Mouse (Mus musculus) G1E (cell line): ENCODE measurements around the gene Brd4.

ENCODE experiments used
- CTCF ChIP-seq: IDR thresholded peaks from 2 replicates; pipeline ENCODE4 v1.5.1; 2012; ENCODE audit warnings: low read depth, low read length, inconsistent platforms, mixed read lengths
- GATA1 ChIP-seq: IDR thresholded peaks from 2 replicates; pipeline ENCODE4 v1.6.1; 2012; ENCODE audit warnings: borderline replicate concordance, low read length, inconsistent platforms, mixed read lengths
- GATA2 ChIP-seq: IDR thresholded peaks from 2 replicates; pipeline ENCODE4 v1.6.1; 2012; ENCODE audit warnings: low read depth, low read length, inconsistent platforms, borderline replicate concordance

- TF ChIP-seq CTCF, result no peak
- TF ChIP-seq GATA1, result no peak
- no peak for TF ChIP-seq GATA2
Observed at GRCm38 (mm10) chr17:32281611-32282310, 2.8 kb downstream of the Brd4 start.
